Mouse (Mus musculus) spleen, postnatal 10 days (tissue): ENCODE data around the gene Ldlrad3.

Source experiments
- DNase-seq, 2 experiments: peaks; one replicate each; pipeline ENCODE4 v3.0.0; 2021 to 2022; ENCODE audit warnings: low spot score in 2 of 2

The Ldlrad3 gene

DNA sequence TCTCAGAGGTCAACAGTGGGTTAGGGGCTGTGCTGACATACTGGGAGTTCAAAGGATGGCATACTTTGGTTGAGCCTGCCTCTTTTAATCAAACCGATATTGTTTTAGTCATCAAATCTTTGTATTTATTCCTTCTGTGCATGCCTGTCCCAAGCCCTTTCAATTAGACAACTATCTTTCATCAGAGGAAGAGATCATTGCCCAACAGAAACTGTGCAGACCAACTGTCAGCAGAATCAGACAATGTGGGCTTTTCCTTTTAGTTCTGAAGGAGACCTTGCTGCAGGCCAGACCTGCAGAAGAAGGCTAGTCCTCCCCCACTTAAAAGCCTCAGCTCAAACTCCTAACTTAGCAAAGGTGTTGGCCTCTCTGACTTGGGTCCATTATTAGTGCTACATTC is 41.9 kb downstream of the Ldlrad3 start:
- DNase-seq = no peak

DNA sequence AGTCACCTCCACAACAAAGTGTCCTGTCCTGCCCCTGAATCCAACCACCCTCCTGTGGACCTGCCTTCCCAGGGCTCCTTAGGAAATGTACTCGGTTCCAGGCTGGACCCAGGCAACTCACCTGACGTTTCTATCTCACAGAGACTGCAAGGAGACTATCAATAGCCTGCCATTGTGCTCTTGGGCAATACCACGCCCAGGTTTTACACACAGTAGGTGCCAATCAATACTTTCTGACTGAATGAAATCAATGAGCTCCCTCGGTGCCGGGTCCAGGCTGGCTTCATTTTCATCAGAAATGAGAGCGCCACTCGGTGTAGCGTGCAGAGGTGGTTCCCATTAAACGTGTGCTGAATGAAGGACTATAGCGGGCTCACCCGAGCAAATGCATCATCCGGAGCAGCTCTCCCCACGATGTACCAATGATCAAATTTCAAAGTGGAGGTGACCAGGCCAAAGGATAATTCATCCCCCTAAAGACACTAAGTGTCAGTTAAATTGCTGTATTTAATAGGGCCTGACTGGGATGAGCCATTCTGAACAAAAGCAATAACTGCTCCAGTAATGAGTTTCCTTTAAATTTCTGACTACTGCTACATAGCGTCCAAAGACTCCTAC is 43.4 kb downstream of the Ldlrad3 start:
- no peak for DNase-seq

DNA sequence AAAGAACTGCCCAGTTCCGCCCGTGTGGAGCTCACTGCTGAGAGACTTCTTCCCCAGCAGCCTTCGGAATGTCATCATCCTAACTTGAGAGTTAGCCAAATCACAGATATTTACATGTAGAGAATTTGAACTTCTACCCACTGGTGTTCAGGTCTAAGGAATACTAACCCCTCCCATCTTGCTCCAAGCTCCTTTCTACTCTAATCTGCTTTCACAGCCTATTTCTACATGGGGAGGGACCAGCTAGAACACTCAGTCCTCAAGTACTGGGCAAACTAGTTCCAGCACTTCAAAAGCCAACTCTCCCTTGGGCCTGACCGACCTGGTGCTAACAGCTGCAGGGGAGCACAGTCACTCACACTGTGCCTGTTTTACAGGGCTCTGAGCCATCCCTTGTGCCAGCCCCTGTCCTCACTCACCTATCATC is 44.0 kb downstream of the Ldlrad3 start:
- DNase-seq = no peak

DNA sequence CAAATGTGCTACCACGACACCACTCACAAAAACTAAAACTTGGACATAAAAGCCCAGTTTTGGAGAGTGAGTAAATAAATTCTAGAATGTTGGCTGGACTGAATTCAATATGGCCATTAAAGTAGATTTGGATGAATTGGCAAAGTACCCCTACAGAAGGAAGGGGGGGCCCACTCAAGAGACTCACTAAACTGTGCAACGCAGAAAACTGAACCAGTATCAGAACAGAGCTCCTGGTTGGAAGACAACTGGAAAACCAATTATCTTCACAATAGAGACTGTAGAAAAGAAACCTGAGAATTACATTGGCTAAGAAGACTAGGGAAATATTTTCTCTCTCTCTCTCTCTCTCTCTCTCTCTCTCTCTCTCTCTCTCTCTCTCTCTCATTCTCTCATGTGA is 45.0 kb downstream of the Ldlrad3 start:
- DNase-seq = no peak

DNA sequence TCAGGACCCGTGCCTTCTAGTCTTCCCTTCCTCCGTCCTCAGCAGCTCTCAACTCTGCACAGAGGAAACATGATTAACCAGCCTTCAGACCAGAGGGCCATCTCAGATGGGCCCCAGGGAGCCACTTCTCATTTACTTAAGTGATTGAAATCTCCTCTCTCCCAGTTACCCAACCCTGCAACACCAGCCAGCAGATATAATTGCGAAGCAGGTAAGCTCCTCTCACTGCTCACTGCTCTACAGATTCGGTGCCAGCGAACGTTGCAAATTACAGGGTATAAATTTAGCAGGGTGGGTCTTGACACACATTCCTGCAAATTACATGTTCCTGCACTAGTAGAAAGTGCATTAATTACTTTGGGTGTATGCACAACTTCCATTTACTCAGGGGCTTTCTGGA is 48.3 kb downstream of the Ldlrad3 start:
- no peak for DNase-seq

DNA sequence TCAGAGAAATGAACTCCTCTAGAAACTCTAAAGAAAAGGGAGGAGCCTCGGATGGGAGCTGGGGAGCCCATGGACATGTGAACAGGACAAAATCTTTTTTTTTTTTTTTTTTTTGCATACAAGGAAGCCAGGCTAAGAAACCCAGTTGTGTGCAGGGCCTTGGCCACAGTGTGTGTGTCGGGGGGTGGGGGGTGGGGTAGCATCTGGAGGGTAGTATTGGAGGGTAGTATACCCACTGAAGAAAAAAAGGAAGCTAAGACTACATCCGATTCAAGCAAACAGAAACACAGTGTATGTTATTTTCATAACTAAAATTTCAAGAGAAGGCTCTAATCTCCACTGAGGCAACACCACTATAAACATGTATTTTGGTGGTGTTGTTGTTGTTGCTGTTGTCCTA is 50.0 kb downstream of the Ldlrad3 start:
- DNase-seq = no peak

DNA sequence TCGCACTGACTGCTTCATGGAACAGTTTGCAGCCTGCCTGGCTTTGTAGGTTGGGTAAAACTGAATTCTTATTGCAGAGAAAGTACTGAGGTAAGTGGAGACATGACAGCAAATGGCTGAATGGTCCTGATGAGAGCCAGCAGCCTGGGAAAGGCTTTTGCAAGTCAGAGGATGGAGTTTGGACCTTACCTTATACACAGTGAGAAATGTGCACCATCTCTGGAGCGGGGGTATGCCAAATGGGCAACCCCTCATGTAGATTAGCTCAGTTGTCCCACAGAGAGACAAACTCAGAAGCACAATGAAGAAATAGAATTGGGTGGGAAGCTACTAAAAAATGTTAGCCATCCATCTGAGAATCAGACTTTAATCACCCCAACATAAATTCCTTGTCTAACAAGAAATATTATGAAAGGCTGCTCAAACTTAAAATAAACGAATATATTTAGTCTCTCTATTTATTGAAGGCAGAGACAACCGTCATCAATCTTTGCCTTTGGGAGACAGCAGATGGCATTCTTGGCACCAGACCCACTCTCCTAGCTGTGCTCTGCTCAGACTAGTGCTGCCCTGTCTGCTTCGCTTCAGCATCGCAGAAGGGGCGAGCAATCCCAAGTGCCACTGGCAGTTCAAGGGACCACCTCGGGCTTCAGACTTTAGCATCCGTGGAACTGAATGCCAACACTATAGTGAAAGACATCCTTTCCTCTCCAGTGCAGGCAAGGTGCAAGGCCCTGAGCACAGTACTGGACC is 51.5 kb downstream of the Ldlrad3 start:
- no peak for DNase-seq

DNA sequence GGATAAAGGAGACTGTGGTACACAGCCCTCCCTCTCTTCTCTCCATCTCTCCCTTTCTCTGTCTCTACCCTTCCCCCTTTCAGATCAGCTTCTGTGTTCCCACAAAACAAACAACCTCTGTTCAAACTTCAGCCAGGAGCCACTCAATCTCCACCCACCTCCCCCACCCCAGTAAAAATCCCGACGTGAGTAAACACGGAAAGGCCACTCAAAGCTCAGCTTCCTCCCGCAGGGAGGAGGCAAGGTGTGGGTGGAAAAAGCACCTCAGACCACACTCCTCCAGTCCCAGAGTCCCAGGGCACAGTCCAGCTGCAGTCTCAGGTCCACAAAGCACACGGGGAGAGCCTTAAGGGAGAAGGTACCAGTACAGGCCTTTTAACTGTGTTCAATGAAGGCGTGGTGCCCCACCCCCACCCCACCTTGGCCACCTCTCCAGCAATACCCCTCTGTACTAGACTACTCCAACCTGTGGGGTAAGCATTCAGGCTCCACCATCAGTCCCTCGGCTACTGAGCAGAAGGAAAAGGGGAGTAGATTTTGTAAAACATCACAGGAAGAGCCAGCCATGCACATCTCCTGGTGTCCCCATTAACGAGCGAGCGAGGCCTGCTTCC is 53.1 kb downstream of the Ldlrad3 start:
- no peak for DNase-seq

DNA sequence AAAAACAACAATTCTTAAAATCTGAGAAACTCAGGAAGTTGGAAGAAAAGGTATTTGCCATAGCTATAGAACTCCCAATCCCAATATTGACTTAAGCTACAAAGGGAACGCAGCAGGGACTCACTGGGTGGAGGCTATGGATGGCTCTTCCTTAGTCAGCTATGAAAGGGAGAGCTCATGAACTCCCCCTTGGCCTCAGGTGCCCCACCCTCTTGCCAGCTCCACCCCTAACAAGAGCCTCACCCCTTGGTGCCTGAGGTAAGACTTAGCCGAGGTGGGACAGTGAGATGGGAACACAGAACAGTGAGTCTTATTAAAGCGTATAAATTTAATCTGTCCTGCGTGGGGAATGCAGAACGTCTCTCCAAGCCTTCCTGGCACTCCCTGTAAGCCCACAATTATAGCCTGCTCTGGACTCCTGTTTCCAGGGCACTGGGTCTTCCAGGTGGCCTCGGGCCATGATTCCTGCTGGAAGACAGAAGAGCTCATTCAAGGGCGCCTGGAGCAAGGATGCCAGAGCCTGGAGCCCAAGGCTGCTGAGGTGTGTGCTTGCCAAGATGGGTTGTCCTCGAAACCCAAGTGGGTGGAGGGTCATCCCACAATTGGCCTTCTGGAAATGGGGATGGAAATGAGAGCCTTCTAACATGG is 55.9 kb downstream of the Ldlrad3 start:
- DNase-seq = no peak

DNA sequence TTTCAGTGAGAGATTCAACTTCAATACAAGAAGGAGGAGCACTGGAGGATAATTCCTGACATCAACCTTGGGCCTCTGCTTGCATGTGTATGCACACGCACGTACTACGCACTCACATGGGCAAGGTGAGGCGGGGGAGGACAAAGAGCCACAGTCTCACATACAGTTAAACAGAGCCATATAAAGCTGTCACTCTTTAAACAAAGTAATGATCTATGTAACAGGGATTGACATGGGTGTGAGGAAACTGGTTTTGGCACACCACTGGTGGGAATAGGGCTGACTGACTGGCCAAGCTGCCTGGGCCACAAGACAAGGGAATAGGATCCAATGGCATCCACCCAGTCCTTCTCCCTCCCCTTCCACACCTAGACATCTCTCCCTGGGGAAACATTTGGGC is 57.0 kb downstream of the Ldlrad3 start:
- DNase-seq = no peak

DNA sequence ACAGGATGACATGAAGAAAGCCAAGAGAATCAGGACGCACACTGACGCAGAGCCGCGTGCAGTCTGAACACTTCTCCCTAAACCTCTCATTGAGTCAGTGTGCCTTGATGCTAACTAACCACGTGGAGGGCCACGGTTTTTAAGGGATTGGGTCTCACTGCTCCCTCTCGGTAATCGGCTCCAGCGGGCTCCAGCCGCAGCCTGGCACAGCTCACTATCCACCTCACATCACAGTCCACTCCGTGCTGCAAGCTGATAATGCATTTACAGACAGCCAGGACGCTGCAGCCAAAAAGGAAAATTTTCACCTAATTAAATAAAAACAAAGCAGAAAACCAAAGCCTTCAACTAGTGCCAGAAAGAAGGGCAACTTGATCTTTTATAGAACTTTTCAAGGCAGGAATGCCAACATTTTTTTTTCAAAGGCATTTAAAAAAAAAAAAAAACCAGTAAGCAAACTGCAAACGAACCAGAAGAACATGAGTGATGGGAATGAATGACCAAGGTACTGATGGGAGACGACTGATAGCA is 57.6 kb downstream of the Ldlrad3 start:
- DNase-seq = no peak

DNA sequence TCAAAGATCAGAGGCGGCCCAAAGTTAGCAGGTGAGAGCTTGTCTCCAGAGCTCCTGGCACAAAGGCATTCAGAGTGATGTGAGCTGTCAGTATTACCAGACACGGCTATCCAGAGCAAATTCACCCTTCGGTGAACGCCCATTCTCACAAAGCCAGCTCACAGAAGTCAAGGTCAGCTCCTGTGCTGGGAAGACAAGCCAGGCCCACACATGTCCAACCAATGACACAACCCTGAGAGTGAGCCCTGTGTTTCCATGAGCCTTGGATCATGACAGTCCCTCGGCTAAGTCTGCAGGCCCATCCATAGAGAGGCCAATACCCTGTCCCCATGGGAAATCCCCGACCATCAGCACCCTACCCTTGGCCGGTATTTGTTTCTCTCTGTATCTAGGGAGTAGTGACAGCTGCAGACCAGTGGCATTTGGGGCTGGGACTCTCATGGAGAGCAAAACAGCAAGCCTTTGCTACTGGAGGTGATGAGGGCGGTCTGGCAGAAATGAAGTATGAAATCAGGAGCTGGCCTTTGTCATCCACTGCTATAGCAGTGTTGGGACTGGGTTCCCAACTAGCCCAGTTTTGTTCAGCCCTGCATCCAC is 58.3 kb downstream of the Ldlrad3 start:
- no peak for DNase-seq

DNA sequence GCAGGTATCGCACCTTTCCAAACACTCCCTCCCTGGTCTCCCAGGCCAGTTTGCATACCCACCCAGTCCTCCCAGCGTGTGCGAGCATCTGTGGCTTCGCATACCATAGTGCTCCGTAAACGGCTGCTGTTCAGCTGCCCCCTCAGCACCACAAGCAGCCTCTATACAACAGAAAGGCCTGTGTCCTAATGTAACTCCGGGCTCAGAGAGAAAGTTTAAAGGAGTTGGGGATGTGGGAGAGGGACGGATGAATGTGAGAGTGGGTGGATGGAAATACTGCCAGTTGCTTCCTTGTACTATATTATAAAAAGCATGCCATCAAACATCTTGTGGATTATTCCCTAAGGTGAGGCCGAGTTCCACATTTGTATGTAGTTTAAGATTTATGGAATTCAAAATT is 59.0 kb downstream of the Ldlrad3 start:
- DNase-seq = no peak

DNA sequence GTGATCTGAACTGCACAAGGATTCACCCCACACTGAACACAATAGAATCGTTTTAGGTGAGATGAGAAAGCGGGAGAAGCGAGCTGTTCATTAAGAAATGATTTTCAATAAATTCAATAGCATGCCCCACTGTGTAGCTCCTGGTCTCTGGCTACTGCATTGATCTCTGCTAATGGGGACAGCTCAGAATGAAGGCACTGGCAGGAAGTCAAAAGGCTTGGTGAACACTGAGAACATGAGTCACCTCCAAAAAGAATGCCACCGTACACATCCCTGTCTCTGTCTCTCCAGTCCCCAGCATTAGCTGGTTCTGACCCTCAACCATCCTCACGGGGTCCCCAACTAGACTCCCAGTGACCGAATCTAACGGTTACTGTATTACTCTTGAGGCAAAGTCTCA is 60.1 kb downstream of the Ldlrad3 start:
- DNase-seq = no peak

DNA sequence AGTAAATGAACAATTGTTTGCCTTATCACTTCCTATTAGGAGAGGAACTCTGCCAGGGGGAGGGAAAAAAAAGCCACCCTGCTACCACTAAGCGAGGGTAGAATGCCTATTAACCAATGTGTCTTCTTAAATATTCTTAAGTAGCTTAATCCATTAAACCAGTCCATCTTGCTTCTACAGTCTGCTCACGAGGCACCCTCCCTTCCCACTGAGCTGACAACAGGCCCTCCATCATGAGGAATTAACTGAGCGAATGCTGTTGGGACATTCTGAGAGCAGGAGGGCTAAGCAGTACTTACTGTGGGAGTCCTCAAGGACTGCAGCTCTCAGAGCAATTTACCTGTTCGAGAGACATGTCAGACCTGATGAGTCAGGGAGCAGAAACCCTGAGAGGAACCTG is 61.1 kb downstream of the Ldlrad3 start:
- DNase-seq = no peak

DNA sequence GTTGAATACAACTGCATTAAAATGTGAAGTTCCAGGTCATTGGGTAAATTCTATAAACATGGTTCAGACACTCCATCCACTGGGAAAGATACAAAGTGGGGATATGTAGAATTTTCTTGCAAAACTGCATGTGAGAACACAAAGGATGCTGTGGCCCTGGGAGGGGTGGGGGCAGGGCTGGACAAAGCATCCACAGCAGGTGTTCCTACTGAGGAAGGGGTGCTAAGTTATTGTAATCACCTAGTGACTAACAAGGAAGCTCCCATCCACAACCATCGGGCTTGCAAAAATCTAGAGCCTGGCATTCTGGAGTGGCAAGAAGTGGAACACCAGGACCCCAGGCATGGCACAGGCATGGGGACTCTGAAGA is 64.1 kb downstream of the Ldlrad3 start:
- DNase-seq = no peak

DNA sequence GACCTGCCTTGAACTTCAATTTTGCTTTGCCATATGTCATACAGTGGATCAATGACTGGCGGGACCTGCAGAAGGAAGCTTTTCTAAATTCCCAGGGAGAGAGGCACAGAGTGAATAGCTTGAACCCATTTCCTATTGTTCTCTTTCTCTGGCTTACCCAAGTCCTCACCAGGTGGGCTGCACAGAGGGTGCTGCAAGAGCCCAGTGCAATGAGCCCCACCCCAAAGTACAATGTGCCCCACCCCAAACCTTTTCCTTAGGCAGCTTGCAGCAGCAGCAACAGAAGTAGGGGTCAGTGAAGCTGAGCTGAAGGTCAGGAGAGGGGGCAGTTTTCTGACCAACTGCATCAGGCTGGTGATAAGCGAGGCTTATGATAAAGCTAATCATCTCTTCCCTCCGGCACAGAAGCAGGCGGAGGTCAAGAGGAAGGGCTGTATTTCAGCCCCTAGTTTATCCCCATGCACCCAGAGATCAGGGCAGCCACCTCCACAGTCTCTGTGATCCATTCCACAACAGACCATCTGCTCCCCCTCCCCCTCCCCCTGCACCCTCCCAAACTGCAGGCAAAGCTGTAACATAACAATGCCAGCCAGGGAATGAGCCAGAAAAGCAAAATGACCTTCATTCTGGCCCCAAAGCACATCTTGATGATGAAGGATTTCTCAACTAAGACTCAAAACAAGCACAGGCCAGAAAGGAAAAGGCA is 64.6 kb downstream of the Ldlrad3 start:
- DNase-seq = no peak

DNA sequence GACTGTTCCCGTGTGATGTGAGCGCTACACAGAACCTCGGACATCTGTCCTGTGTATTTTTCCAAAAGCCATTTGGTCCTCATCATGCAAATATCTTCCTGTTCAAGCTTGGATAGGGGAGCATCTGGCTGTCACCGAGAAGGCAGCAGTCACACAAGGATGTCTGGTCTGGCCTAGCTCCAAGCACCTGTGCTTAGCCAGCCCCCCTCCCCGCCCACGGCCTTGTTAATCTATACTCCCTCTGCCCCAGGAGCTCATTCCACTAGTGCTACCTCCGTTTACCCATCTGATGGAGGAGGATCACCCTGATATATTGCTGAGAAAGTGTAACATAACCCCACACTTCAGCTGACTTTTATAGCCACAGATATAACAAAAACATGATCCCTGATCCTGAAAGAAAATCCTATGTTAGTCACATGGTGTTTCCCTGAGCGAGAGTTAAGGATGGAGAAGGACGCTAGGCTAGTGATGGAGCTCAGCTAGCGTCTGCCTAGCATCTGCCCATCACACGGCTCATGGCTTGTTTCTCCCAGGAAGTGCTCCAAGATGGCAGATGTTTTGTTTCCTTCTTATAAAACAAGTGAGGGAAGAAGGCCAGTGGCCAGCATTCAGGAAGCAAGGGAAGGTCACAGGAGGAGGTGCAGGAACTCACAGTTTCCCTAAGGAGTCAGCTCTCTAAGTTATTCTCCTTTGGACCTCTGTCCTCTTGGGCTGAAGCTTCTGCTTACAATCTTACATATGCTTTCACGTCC is 66.3 kb downstream of the Ldlrad3 start:
- no peak for DNase-seq

DNA sequence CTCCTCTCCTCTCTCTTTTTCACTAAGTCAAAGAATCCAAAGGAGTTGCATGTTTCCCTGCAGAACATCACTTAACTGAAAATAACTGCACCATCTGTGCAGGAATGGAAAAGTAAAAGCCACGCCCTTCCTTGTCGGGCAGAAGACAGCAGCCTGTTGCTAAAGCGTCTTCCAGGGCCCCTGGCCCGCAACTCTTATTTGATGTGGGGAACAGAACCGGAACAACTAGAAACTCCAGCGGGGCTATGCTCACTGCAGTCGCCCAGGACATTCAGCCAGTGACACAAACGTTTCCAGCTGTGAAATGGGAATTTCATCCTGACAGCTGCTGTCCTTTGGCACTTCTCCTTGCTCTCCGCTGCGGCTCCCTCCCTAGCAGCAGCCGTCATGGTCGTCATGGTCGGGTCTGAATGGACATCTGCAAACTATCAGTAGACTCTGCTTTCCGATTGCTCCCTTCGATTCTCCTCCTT is 67.2 kb downstream of the Ldlrad3 start:
- DNase-seq = no peak

DNA sequence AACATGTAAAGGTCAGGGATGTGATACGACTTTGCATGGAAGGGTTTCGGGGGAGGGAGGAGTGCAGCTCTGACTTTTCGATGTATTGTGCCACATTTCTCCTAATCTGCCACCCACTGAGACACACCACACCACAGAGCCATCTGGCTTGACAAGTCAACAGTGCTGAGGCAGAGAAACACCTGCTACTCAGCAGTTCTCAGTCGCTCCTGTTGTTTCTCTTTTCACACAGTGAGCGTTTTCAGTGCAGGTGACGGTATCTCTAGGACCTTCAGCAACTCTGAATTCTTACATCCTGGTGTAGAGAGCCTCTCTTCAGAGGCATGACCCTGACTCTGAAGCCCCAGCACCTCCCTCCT is 68.8 kb downstream of the Ldlrad3 start:
- no peak for DNase-seq
